Mouse (Mus musculus) testis, adult 2 months (tissue): ENCODE results near the gene Prdx1. TPM values are rescaled to one million over a fixed set of nuclear protein-coding genes. Genes with fewer than 3 reads are reported as not detected.
A peak's percentile ranks its signal among the peaks of the same experiment; 100 is the strongest.

Experiments
- H3K27ac ChIP-seq: fragments of 200-500 bp; 2 replicates; pipeline ENCODE4 v1.5.1; 2012; ENCODE audit warnings: low read depth, low read length; ENCODE audit not compliant: control insufficient read depth, insufficient read depth
- H3K27me3 ChIP-seq: fragments of 200-500 bp; 2 replicates; pipeline ENCODE4 v1.6.1; 2012; ENCODE audit warnings: mild to moderate bottlenecking, low read length, moderate library complexity; ENCODE audit not compliant: control insufficient read depth, insufficient read depth
- H3K36me3 ChIP-seq: fragments of 200-500 bp; 2 replicates; pipeline ENCODE4 v1.6.1; 2012; ENCODE audit warnings: mild to moderate bottlenecking, low read length; ENCODE audit not compliant: control insufficient read depth, insufficient read depth
- H3K4me1 ChIP-seq: fragments of 200-500 bp; 2 replicates; pipeline ENCODE4 v1.6.1; 2012; ENCODE audit warnings: low read length; ENCODE audit not compliant: control insufficient read depth, insufficient read depth
- H3K4me3 ChIP-seq: fragments of 200-500 bp; 2 replicates; pipeline ENCODE4 v1.5.1; 2012; ENCODE audit warnings: low read depth, mild to moderate bottlenecking, low read length, moderate library complexity, mixed read lengths; ENCODE audit not compliant: control insufficient read depth
- CTCF ChIP-seq: fragments of 200-500 bp; IDR thresholded peaks from 2 replicates; pipeline ENCODE4 v1.5.1; 2012; ENCODE audit warnings: low read depth, mild to moderate bottlenecking, inconsistent platforms, low read length, moderate library complexity; ENCODE audit not compliant: control insufficient read depth, insufficient read depth, insufficient replicate concordance
- POLR2A ChIP-seq: fragments of 200-500 bp; IDR thresholded peaks from 2 replicates; pipeline ENCODE4 v1.6.1; 2012; ENCODE audit warnings: low read depth, mild to moderate bottlenecking, inconsistent platforms, low read length, moderate library complexity; ENCODE audit not compliant: control insufficient read depth
- polyA plus RNA-seq: library from polyadenylated mRNA; depleted of rRNA; stranded (reverse); fragments of >200 nt; gene quantifications from 2 replicates; pipeline ENCODE4 v1.2.3, GENCODE M21; 2012

Gene Prdx1
- polyA plus RNA-seq, 1 experiment, result 77.9 TPM

DNA sequence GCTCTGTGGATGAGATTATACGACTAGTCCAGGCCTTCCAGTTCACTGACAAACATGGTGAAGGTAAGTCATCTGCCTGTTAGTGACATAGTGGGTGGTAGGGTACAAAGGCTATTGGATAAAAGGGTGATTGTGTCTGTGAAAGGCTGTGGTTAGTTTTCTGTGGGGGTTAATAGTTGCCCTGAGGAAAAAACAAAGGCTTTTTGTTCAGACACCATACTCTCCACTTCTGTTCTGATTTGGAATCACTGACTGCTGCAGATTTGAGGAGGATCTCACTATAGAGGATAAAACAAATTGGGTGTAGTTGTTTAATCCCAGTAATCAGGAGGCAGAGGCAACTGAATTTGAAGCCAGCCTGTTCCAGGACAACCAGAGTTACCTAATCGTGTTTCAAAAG is 8.4 kb downstream of the Prdx1 start:
- TF ChIP-seq POLR2A (no peak), CTCF (no peak)
- Histone ChIP-seq H3K4me3 (no peak overlapping the region), H3K4me1 (no peaks in the 10 kb centered on the region), H3K27me3 (no peaks in the 10 kb centered on the region), H3K36me3 (0 out of 2 replicates have a peak, but pooled peaks cover 2% of the 10 kb centered on the region), H3K27ac (no peak overlapping the region)

DNA sequence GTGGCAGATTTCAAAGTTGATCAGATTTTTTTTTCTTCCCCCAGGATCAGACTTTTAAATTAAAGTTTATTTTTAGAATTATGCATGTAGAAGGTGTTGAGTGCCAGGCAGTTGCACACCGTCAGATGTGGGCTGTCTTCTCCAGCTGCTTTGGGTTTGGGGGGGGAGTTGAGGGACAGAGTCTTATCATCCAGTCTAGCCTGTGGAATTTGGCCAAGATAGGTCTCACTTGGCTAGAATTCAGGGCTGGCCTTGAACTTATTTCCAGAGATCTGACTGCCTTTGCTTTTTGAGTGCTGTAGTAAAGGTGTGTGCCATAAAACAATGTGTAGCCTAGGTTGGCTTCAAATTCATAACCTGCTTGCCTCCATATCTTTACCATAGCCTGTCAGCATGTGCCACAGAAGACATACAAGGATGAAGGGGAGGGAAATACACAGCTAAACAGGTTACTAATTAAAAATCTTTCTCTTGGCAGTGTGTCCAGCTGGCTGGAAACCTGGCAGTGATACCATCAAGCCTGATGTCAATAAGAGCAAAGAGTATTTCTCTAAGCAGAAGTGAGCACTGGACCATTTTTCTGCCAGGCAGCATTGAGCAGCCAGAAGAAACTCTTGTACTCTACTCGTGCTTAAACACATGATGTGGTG is 13.5 kb downstream of the Prdx1 start:
- no peaks in the 10 kb centered on the region for H3K36me3 ChIP-seq

DNA sequence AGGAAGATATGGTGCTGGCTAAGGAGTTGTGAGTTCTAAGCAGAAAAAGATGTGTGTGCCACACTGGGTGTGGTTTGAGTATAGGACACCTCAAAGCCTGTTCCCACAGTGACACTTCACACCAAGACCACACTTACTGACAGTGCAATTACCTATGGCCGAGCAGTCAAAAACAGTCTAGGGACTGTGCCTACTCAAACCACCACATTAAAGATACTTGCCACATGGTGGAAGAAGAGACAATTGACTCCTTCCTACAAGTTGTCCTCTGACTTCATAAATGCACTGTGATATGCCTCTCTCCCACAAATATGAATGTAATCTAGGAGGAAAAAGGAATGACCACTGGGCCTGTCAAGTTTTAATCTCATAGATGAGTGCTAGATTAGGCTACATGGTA is 15.6 kb downstream of the Prdx1 start:
- no peaks in the 10 kb centered on the region for H3K4me1 ChIP-seq
- no peaks in the 10 kb centered on the region for H3K27me3 ChIP-seq
- no peak overlapping the region for H3K27ac ChIP-seq
- H3K36me3 ChIP-seq, result no peaks in the 10 kb centered on the region
- no peak overlapping the region for H3K4me3 ChIP-seq
- TF ChIP-seq POLR2A (no peak), CTCF (no peak)

More for the DNA sequence above, 13.5 kb downstream of the Prdx1 start:
- no peak overlapping the region for H3K4me3 ChIP-seq
- H3K4me1 ChIP-seq, result no peaks in the 10 kb centered on the region
- H3K27ac ChIP-seq, result no peak overlapping the region
- H3K27me3 ChIP-seq, result no peaks in the 10 kb centered on the region
- TF ChIP-seq CTCF (no peak), POLR2A (no peak)

DNA sequence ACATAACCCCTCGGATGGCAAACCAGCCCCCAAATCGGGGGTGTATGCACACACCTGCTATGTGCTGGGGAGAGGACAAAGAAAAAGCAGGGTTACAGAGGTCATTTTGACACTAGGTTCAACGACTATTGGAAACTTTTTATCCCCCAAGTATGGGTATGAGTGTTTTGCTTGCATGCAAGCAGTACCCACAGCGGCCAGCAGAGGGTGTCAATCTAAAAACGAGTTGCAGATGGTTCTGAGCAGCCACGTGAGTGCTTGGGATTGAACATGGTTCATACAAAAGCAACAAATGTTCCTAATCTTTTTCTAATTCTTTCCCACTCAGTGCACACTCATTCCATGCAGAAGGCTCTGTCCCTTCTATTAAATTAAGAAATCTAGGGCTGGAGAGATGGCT is 18.5 kb downstream of the Prdx1 start:
- peak overlapping the region; percentile 38; the same call in 1 of the 2 replicates for H3K4me3 ChIP-seq
- 0 out of 2 replicates have a peak overlapping the region, but pooled peaks have one; percentile 6 for H3K27ac ChIP-seq
- H3K36me3 ChIP-seq, result no peaks in the 10 kb centered on the region; the same call in 1 of the 2 replicates
- H3K4me1 ChIP-seq, result no peaks in the 10 kb centered on the region
- H3K27me3 ChIP-seq, result no peaks in the 10 kb centered on the region
- TF ChIP-seq CTCF (peak; percentile 73), POLR2A (no peak)

DNA sequence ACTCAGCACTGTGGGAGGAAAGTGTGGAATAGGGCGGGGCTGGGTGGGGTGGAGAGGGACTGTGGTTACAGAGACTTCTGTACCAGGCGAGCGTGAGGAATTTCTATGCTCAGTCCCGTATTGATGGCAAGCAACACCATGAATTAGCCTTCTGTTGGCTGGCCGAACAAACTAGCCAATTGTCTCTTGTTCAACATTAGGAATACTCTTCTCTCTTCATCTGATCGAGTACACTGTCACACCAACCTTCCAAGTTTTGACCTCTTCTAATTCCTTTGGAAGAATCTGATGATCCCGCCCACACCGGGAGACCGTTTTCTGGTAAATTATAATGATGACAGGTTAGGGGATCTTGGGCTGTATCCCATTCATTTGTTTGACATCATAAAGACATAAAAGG is 22.3 kb downstream of the Prdx1 start:
- TF ChIP-seq POLR2A, result no peak
- TF ChIP-seq CTCF, result no peak
- Histone ChIP-seq H3K27ac (peak overlapping the region; percentile 99), H3K27me3 (no peaks in the 10 kb centered on the region), H3K4me1 (no peaks in the 10 kb centered on the region), H3K4me3 (peak overlapping the region; percentile 100), H3K36me3 (peaks cover 1% of the 10 kb centered on the region)

DNA sequence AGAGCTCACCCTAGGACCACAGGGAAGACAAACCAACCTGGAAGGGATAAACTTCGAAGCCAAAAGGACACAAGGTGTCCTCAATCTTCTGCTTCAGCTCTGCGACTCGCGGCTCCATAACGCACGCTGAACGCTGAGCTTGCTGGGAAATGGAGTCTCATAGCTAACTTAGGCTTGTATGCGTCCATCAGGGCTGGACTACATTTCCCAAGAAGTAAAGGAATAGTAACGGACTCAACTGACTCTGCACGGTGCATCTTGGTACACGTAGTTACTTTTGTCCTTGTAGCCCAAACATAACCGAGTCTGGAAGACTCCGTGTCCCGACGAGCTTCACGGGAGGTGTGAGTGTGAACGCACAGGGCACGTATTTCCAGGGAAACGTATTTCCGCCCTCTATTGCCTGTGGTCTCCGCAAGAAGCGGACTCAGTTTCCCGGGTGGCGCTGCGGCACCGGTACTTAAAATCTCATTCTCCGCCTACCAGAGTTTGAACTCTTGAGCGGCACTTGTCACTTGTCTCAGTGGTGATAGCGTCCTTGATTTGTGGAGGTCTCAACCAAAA is 22.9 kb downstream of the Prdx1 start, which contains the start of the genes Mmachc and Ccdc163:
TSS of gene Mmachc (minus strand) at position 206 of the 564 bp plus-strand sequence.
TSS of gene Ccdc163 (plus strand) at position 309 of the 564 bp plus-strand sequence.
- no peak for TF ChIP-seq CTCF
- peak; percentile 88 for TF ChIP-seq POLR2A
- H3K4me1 ChIP-seq, result no peaks in the 10 kb centered on the region
- peak within 1 kb of the TSS; percentile 99 for H3K27ac ChIP-seq
- H3K4me3 ChIP-seq, result peak within 1 kb of the TSS; percentile 100
- peaks cover 1% of the 10 kb centered on the region for H3K36me3 ChIP-seq
- H3K27me3 ChIP-seq, result no peaks in the 10 kb centered on the region

DNA sequence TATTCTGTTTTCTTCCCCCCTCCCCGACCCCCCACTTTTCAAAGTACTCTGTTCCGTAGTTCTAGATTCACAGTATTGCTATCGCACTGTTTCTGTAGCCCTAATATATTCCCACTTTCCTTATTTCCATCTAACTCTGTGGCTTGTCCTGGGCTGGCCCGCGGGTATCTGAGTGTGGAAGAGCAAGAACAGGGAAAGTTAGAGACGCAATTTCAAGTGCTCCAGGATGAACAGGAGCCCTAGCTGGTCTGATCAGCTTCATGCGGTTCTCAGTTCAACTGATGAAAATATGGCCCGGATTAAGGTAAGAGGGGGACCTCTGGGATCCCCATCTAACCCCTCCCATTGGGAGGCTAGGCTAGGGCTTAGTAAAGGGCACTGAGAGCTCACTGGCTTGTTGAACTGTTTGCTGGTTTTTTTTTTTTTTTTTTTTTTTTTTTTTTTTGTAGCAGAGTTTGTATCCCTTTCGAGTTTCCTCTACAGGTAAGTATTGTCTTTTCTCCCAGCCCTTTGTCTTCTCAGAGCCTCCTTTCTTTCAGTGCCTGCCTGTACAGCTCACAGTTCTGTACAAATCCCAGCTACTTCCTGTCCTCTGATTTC is 23.5 kb downstream of the Prdx1 start:
- no peak for TF ChIP-seq CTCF
- TF ChIP-seq POLR2A, result no peak
- H3K4me1 ChIP-seq, result no peaks in the 10 kb centered on the region
- H3K27ac ChIP-seq, result peak overlapping the region; percentile 99
- peak overlapping the region; percentile 100 for H3K4me3 ChIP-seq
- no peaks in the 10 kb centered on the region for H3K27me3 ChIP-seq
- peaks cover 1% of the 10 kb centered on the region for H3K36me3 ChIP-seq
